Mouse (Mus musculus): Measurements from ENCODE around the gene Rbbp8nl. TPM values are rescaled to one million over a fixed set of nuclear protein-coding genes. Genes with fewer than 3 reads are reported as not detected.

The Rbbp8nl gene
- total and polyA plus RNA-seq, 3 experiments: not detected

GRCm38 (mm10) chr2:180292906-180293305 is 3.2 kb upstream of the Rbbp8nl start:
- H3K79me2 ChIP-seq (ENCODE audit: control insufficient read depth, insufficient read depth, low read length, poor library complexity): no peaks in the 10 kb centered on the region
- no peaks in the 10 kb centered on the region for H3K36me3 ChIP-seq (ENCODE audit: control insufficient read depth in 1 of 2, insufficient read depth in 2 of 2, low read length in 2 of 2)
- no peaks in the 10 kb centered on the region for H3K4me1 ChIP-seq (ENCODE audit: control insufficient read depth in 1 of 2, insufficient read depth in 2 of 2, low read length in 2 of 2)
- TF ChIP-seq ETS1 (IDR thresholded peaks at IDR 0.05; ENCODE audit: low read depth, low read length): no peak
- TF ChIP-seq ZC3H11A (IDR thresholded peaks at IDR 0.05; ENCODE audit: low read depth, low read length): no peak
- no peak for TF ChIP-seq MAX (IDR thresholded peaks at IDR 0.05; ENCODE audit: low read length)
- TF ChIP-seq MAFK (IDR thresholded peaks at IDR 0.05; ENCODE audit: borderline replicate concordance, low read depth, low read length): no peak
- TF ChIP-seq TCF12 (IDR thresholded peaks at IDR 0.05; ENCODE audit: low read depth, low read length): no peak
- TF ChIP-seq ELF1 (IDR thresholded peaks at IDR 0.05; ENCODE audit: low read depth, low read length): no peak
- TF ChIP-seq MAZ (IDR thresholded peaks at IDR 0.05; ENCODE audit: low read depth, low read length): no peak
- TF ChIP-seq TBP (IDR thresholded peaks at IDR 0.05; ENCODE audit: low read depth, low read length): no peak
- no peak for TF ChIP-seq POLR2AphosphoS5 (IDR thresholded peaks at IDR 0.05; ENCODE audit: borderline replicate concordance, low read depth, low read length)
- no peak for TF ChIP-seq MYC (IDR thresholded peaks at IDR 0.05; ENCODE audit: low read depth, low read length)
- TF ChIP-seq SMC3 (IDR thresholded peaks at IDR 0.05; ENCODE audit: low read depth, low read length): no peak
- TF ChIP-seq ZMIZ1 (IDR thresholded peaks at IDR 0.05; ENCODE audit: low read depth, low read length): no peak
- no peak for TF ChIP-seq HCFC1 (IDR thresholded peaks at IDR 0.05; ENCODE audit: low read depth, low read length)
- no peak for TF ChIP-seq USF2 (IDR thresholded peaks at IDR 0.05; ENCODE audit: borderline replicate concordance in 1 of 2, insufficient read depth in 1 of 2, low read depth in 1 of 2, low read length in 2 of 2)
- TF ChIP-seq ZNF384 (IDR thresholded peaks at IDR 0.05; ENCODE audit: low read depth, low read length): no peak
- H3K9me3 ChIP-seq (replicated peaks; ENCODE audit: insufficient read depth, low read length): no peaks in the 10 kb centered on the region
- H3K4me3 ChIP-seq (ENCODE audit: control insufficient read depth in 1 of 2, insufficient read depth in 1 of 2, low read depth in 2 of 2, low read length in 2 of 2): no peak overlapping the region
- H3K9ac ChIP-seq (ENCODE audit: control insufficient read depth, low read depth, low read length, poor library complexity, severe bottlenecking): no peak overlapping the region
- H3K27ac ChIP-seq (ENCODE audit: control insufficient read depth, low read depth, low read length): no peak overlapping the region
- DNase-seq (ENCODE audit: low read depth, low spot score): no peak
- H3K27me3 ChIP-seq (ENCODE audit: control insufficient read depth in 1 of 2, insufficient read depth in 2 of 2, low read length in 2 of 2): peaks cover 7 to 8% of the 10 kb centered on the region in 2 experiments

DNA sequence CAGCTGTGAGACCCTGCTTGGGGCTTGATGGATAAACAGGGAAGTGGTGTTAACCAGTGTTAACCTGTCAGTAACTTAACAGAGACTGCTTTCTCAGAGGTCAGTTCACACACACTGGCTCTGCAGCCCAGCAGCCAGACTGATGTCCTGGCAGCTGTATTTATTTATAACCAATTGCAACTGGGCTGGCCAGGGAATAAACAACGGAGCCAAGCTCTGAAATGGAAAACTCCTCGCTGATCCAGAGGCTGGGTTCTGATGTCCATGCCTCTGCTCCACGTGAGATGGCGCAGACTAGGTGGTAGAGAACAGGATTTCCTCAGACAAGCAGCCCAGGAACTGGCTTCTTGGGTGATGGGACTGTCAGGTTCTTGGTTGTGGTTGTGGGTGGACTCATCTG is 2.3 kb upstream of the Rbbp8nl start:
- H3K27ac ChIP-seq (ENCODE audit: control insufficient read depth, low read depth, low read length): no peak overlapping the region
- no peaks in the 10 kb centered on the region for H3K36me3 ChIP-seq (ENCODE audit: control insufficient read depth in 1 of 2, insufficient read depth in 2 of 2, low read length in 2 of 2)
- no peak for TF ChIP-seq GABPA (IDR thresholded peaks at IDR 0.05; ENCODE audit: low read depth, low read length)
- no peak for TF ChIP-seq CHD1 (IDR thresholded peaks at IDR 0.05; ENCODE audit: low read depth, low read length)
- TF ChIP-seq NELFE (IDR thresholded peaks at IDR 0.05; ENCODE audit: low read depth, low read length): no peak
- TF ChIP-seq UBTF (IDR thresholded peaks at IDR 0.05; ENCODE audit: borderline replicate concordance, insufficient read depth, low read depth, low read length): no peak
- TF ChIP-seq CHD2 (IDR thresholded peaks at IDR 0.05; ENCODE audit: low read length): no peak
- no peak for TF ChIP-seq ZKSCAN1 (IDR thresholded peaks at IDR 0.05; ENCODE audit: low read depth, low read length)
- no peak for TF ChIP-seq SMC3 (IDR thresholded peaks at IDR 0.05; ENCODE audit: low read depth, low read length)
- no peak for TF ChIP-seq TCF12 (IDR thresholded peaks at IDR 0.05; ENCODE audit: low read depth, low read length)
- TF ChIP-seq MAFK (IDR thresholded peaks at IDR 0.05; ENCODE audit: borderline replicate concordance, low read depth, low read length): no peak
- no peak for TF ChIP-seq KAT2A (conservative IDR thresholded peaks at IDR 0.05; ENCODE audit: low read depth, low read length)
- H3K4me1 ChIP-seq (ENCODE audit: control insufficient read depth in 1 of 2, insufficient read depth in 2 of 2, low read length in 2 of 2): no peaks in the 10 kb centered on the region
- H3K79me2 ChIP-seq (ENCODE audit: control insufficient read depth, insufficient read depth, low read length, poor library complexity): no peaks in the 10 kb centered on the region
- no peak overlapping the region for H3K9ac ChIP-seq (ENCODE audit: control insufficient read depth, low read depth, low read length, poor library complexity, severe bottlenecking)
- DNase-seq (ENCODE audit: low read depth, low spot score): no peak
- H3K9me3 ChIP-seq (replicated peaks; ENCODE audit: insufficient read depth, low read length): no peaks in the 10 kb centered on the region
- peaks cover 8 to 10% of the 10 kb centered on the region in 2 experiments for H3K27me3 ChIP-seq (ENCODE audit: control insufficient read depth in 1 of 2, insufficient read depth in 2 of 2, low read length in 2 of 2)
- no peak overlapping the region for H3K4me3 ChIP-seq (ENCODE audit: control insufficient read depth in 1 of 2, insufficient read depth in 1 of 2, low read depth in 2 of 2, low read length in 2 of 2)
